Mouse (Mus musculus) liver, embryonic 16.5 days (tissue): ENCODE measurements at regions not wholly inside any gene's neighbourhood (a gene's known extent, or its start where the extent isn't known, plus 50 kb on each side); places are given as distances from the start of the nearest gene placed in this dataset.

ENCODE experiments used
- ATAC-seq: fragments of 200-750 bp; cut with Nextera tagmentation; 2 replicates; pipeline ENCODE4 v1.8.0; 2017; ENCODE audit warnings: low read depth, mild to moderate bottlenecking, moderate number of reproducible peaks, moderate library complexity
- H3K27ac ChIP-seq: fragments of 300-500 bp; sonication (generic); 2 replicates; pipeline ENCODE4 v1.5.1; 2014; ENCODE audit warnings: mild to moderate bottlenecking, low read length
- H3K27me3 ChIP-seq: fragments of 300-500 bp; sonication (generic); 2 replicates; pipeline ENCODE4 v1.6.1; 2014; ENCODE audit warnings: low read depth, low read length, mixed read lengths; ENCODE audit not compliant: control insufficient read depth, insufficient read depth
- H3K36me3 ChIP-seq: fragments of 300-500 bp; sonication (generic); 2 replicates; pipeline ENCODE4 v1.6.1; 2014; ENCODE audit warnings: mild to moderate bottlenecking; ENCODE audit not compliant: control insufficient read depth, insufficient read depth
- H3K4me1 ChIP-seq: fragments of 300-500 bp; sonication (generic); 2 replicates; pipeline ENCODE4 v1.6.1; 2014; ENCODE audit warnings: low read depth, low read length, mixed read lengths; ENCODE audit not compliant: control insufficient read depth
- H3K4me2 ChIP-seq: fragments of 300-500 bp; sonication (generic); 2 replicates; pipeline ENCODE4 v1.6.1; 2014; ENCODE audit warnings: low read depth, low read length, mixed read lengths
- H3K4me3 ChIP-seq: fragments of 300-500 bp; sonication (generic); 2 replicates; pipeline ENCODE4 v1.5.1; 2014; ENCODE audit warnings: low read depth, mild to moderate bottlenecking, low read length
- H3K9ac ChIP-seq: fragments of 300-500 bp; sonication (generic); 2 replicates; pipeline ENCODE4 v1.6.1; 2014; ENCODE audit warnings: low read depth, low read length
- H3K9me3 ChIP-seq: fragments of 300-500 bp; sonication (generic); replicated peaks from 2 replicates; pipeline ENCODE4 v1.6.1; 2016; ENCODE audit warnings: low read length; ENCODE audit not compliant: control insufficient read depth
- WGBS: fragments of 180-500 bp; shearing (Covaris S2); extraction: QIAGEN DNeasy Blood & Tissue Kit; methylation state at CpG from one replicate; pipeline ENCODE4 v1.1.7; 2014; ENCODE audit not compliant: insufficient replicate concordance; 5-methylcytosine and 5-hydroxymethylcytosine counted together

- no peaks in the 10 kb centered on the region for H3K36me3 ChIP-seq
- H3K27ac ChIP-seq, result no peak overlapping the region
- no peaks in the 10 kb centered on the region for H3K27me3 ChIP-seq
- H3K4me1 ChIP-seq, result no peaks in the 10 kb centered on the region
- no peak for ATAC-seq
- H3K4me2 ChIP-seq, result no peak overlapping the region
- no peak overlapping the region for H3K9ac ChIP-seq
- no peaks in the 10 kb centered on the region for H3K9me3 ChIP-seq
- H3K4me3 ChIP-seq, result no peak overlapping the region
- WGBS, result 36% methylated on average over 7 of the region's 7 CpGs
Measured at GRCm38 (mm10) chr10:96826234-96826788, 209.5 kb downstream of the Btg1 start.

- no peak overlapping the region for H3K27ac ChIP-seq
- H3K27me3 ChIP-seq, result no peaks in the 10 kb centered on the region
- no peak for ATAC-seq
- H3K9ac ChIP-seq, result no peak overlapping the region
- H3K36me3 ChIP-seq, result no peaks in the 10 kb centered on the region
- no peaks in the 10 kb centered on the region for H3K4me1 ChIP-seq
- no peaks in the 10 kb centered on the region for H3K9me3 ChIP-seq
- WGBS, result 55% methylated on average over 5 of the region's 5 CpGs
- no peak overlapping the region for H3K4me3 ChIP-seq
- no peak overlapping the region for H3K4me2 ChIP-seq
Measured at GRCm38 (mm10) chr10:96827971-96828370, 211.2 kb downstream of the Btg1 start.

GRCm38 (mm10) chr10:96828581-96829246 is 211.9 kb downstream of the Btg1 start:
- Histone ChIP-seq H3K4me2 (no peak overlapping the region), H3K4me1 (no peaks in the 10 kb centered on the region), H3K27ac (no peak overlapping the region), H3K27me3 (no peaks in the 10 kb centered on the region), H3K4me3 (no peak overlapping the region), H3K9ac (no peak overlapping the region), H3K9me3 (no peaks in the 10 kb centered on the region), H3K36me3 (no peaks in the 10 kb centered on the region)
- ATAC-seq, result no peak
- WGBS, result 67% methylated on average over 7 of the region's 7 CpGs

- no peaks in the 10 kb centered on the region for H3K27me3 ChIP-seq
- H3K4me3 ChIP-seq, result no peak overlapping the region
- no peaks in the 10 kb centered on the region for H3K4me1 ChIP-seq
- no peak overlapping the region for H3K4me2 ChIP-seq
- no peak for ATAC-seq
- 68% methylated on average over 12 of the region's 12 CpGs for WGBS
- no peak overlapping the region for H3K27ac ChIP-seq
- no peaks in the 10 kb centered on the region for H3K9me3 ChIP-seq
- H3K9ac ChIP-seq, result no peak overlapping the region
- no peaks in the 10 kb centered on the region for H3K36me3 ChIP-seq
Measured at GRCm38 (mm10) chr10:96831071-96831470, 214.3 kb downstream of the Btg1 start.

- ATAC-seq, result no peak
- Histone ChIP-seq H3K27ac (no peak overlapping the region), H3K9ac (no peak overlapping the region), H3K4me3 (no peak overlapping the region), H3K4me1 (no peaks in the 10 kb centered on the region), H3K36me3 (no peaks in the 10 kb centered on the region), H3K27me3 (no peaks in the 10 kb centered on the region), H3K9me3 (no peaks in the 10 kb centered on the region), H3K4me2 (no peak overlapping the region)
- 64% methylated on average over 7 of the region's 7 CpGs for WGBS
Measured at GRCm38 (mm10) chr10:96837230-96837629, 220.4 kb downstream of the Btg1 start.

- H3K36me3 ChIP-seq, result no peaks in the 10 kb centered on the region
- no peak overlapping the region for H3K4me3 ChIP-seq
- WGBS, result 57% methylated on average over 2 of the region's 2 CpGs
- no peak overlapping the region for H3K9ac ChIP-seq
- H3K9me3 ChIP-seq, result no peaks in the 10 kb centered on the region
- H3K27ac ChIP-seq, result no peak overlapping the region
- H3K4me2 ChIP-seq, result no peak overlapping the region
- H3K4me1 ChIP-seq, result no peaks in the 10 kb centered on the region
- H3K27me3 ChIP-seq, result no peaks in the 10 kb centered on the region
- no peak for ATAC-seq
Measured at GRCm38 (mm10) chr10:96841128-96841527, 224.3 kb downstream of the Btg1 start.

GRCm38 (mm10) chr10:96841956-96842355 is 225.2 kb downstream of the Btg1 start:
- WGBS, result 62% methylated on average over 2 of the region's 2 CpGs
- H3K9me3 ChIP-seq, result no peaks in the 10 kb centered on the region

GRCm38 (mm10) chr10:96845906-96846305 is 229.1 kb downstream of the Btg1 start:
- H3K9me3 ChIP-seq, result no peaks in the 10 kb centered on the region
- no peaks in the 10 kb centered on the region for H3K36me3 ChIP-seq
- WGBS, result 50% methylated on average over 4 of the region's 4 CpGs
- H3K4me2 ChIP-seq, result no peak overlapping the region
- no peak overlapping the region for H3K4me3 ChIP-seq
- no peak overlapping the region for H3K27ac ChIP-seq
- no peaks in the 10 kb centered on the region for H3K4me1 ChIP-seq
- ATAC-seq, result no peak
- H3K27me3 ChIP-seq, result no peaks in the 10 kb centered on the region
- no peak overlapping the region for H3K9ac ChIP-seq

More at GRCm38 (mm10) chr10:96841956-96842355, 225.2 kb downstream of the Btg1 start:
- H3K27me3 ChIP-seq, result no peaks in the 10 kb centered on the region
- H3K9ac ChIP-seq, result no peak overlapping the region
- no peak overlapping the region for H3K4me2 ChIP-seq
- H3K36me3 ChIP-seq, result no peaks in the 10 kb centered on the region
- ATAC-seq, result no peak
- no peaks in the 10 kb centered on the region for H3K4me1 ChIP-seq
- H3K27ac ChIP-seq, result no peak overlapping the region
- no peak overlapping the region for H3K4me3 ChIP-seq

- Histone ChIP-seq H3K27me3 (no peaks in the 10 kb centered on the region), H3K4me2 (no peak overlapping the region), H3K4me1 (no peaks in the 10 kb centered on the region), H3K4me3 (no peak overlapping the region), H3K9ac (no peak overlapping the region), H3K9me3 (no peaks in the 10 kb centered on the region), H3K27ac (no peak overlapping the region), H3K36me3 (no peaks in the 10 kb centered on the region)
- ATAC-seq, result no peak
- WGBS, result 53% methylated on average over 6 of the region's 6 CpGs
Measured at GRCm38 (mm10) chr10:96847028-96847427, 230.2 kb downstream of the Btg1 start.
